Mouse (Mus musculus) ES-Bruce4 (cell line): Measurements from ENCODE around the gene Hyal4.

Experiments used
- EP300 ChIP-seq: IDR thresholded peaks from 2 replicates; pipeline ENCODE4 v1.6.1; 2011; ENCODE audit warnings: low read depth, low read length; ENCODE audit not compliant: insufficient read depth
- POLR2A ChIP-seq: IDR thresholded peaks from one replicate; pipeline ENCODE4 v1.8.1; 2011; ENCODE audit warnings: low read length; ENCODE audit not compliant: insufficient read depth

DNA sequence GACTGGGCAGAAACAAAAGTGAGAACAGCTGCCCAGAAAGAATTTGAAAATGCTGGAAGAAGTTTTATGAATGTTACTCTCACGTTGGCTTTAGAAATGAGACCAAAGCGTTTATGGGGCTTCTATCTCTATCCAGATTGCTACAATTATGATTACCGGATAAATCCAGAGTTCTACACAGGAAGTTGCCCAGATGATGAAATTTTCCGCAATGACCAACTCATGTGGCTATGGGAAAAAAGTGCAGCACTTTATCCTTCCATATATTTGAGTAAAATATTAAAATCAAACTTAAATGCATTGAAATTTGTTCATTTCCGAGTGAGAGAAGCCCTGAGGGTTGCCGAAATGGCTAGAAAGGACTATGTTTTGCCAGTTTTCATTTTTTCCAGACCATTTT lies 13.6 kb upstream of the Hyal4 start:
- TF ChIP-seq EP300 (no peak), POLR2A (no peak)
